Mouse (Mus musculus) limb, embryonic 11.5 days (tissue): ENCODE measurements at regions not wholly inside any gene's neighbourhood (a gene's known extent, or its start where the extent isn't known, plus 50 kb on each side); places are given as distances from the start of the nearest gene placed in this dataset.

Experiments used
- ATAC-seq: fragments of 200-750 bp; cut with Nextera tagmentation; 2 replicates; pipeline ENCODE4 v1.8.0; 2017; ENCODE audit warnings: low read depth; ENCODE audit not compliant: insufficient number of reproducible peaks, low FRiP score, low TSS enrichment
- DNase-seq: peaks from one replicate; pipeline ENCODE4 v3.0.0-alpha.2; 2015; ENCODE audit warnings: low spot score
- H3K27ac ChIP-seq: fragments of 300-500 bp; sonication (generic); replicated peaks from 2 replicates; pipeline ENCODE4 v1.5.1; 2014; ENCODE audit warnings: low read depth, mild to moderate bottlenecking, low read length
- H3K27me3 ChIP-seq: fragments of 300-500 bp; sonication (generic); 2 replicates; pipeline ENCODE4 v1.6.1; 2014; ENCODE audit warnings: mild to moderate bottlenecking, low read length, mixed read lengths; ENCODE audit not compliant: control insufficient read depth, insufficient read depth
- H3K36me3 ChIP-seq: fragments of 300-500 bp; sonication (generic); 2 replicates; pipeline ENCODE4 v1.6.1; 2014; ENCODE audit warnings: mild to moderate bottlenecking, low read length, moderate library complexity, mixed read lengths; ENCODE audit not compliant: control insufficient read depth, insufficient read depth
- H3K4me1 ChIP-seq: fragments of 300-500 bp; sonication (generic); 2 replicates; pipeline ENCODE4 v1.6.1; 2014; ENCODE audit warnings: low read length, mixed read lengths; ENCODE audit not compliant: control insufficient read depth, insufficient read depth
- H3K4me2 ChIP-seq: fragments of 300-500 bp; sonication (generic); 2 replicates; pipeline ENCODE4 v1.6.1; 2014; ENCODE audit warnings: low read depth, mild to moderate bottlenecking, moderate library complexity; ENCODE audit not compliant: severe bottlenecking
- H3K4me3 ChIP-seq: fragments of 300-500 bp; sonication (generic); 2 replicates; pipeline ENCODE4 v1.5.1; 2014; ENCODE audit warnings: low read depth, low read length
- H3K9ac ChIP-seq: fragments of 300-500 bp; sonication (generic); 2 replicates; pipeline ENCODE4 v1.6.1; 2014; ENCODE audit warnings: mild to moderate bottlenecking, low read length
- H3K9me3 ChIP-seq: fragments of 300-500 bp; sonication (generic); 2 replicates; pipeline ENCODE4 v1.6.1; 2016; ENCODE audit warnings: low read length; ENCODE audit not compliant: control insufficient read depth
- WGBS: fragments of 180-500 bp; shearing (Covaris S2); extraction: QIAGEN DNeasy Blood & Tissue Kit; methylation state at CpG from one replicate; pipeline ENCODE4 v1.1.7; 2014; 5-methylcytosine and 5-hydroxymethylcytosine counted together

DNA sequence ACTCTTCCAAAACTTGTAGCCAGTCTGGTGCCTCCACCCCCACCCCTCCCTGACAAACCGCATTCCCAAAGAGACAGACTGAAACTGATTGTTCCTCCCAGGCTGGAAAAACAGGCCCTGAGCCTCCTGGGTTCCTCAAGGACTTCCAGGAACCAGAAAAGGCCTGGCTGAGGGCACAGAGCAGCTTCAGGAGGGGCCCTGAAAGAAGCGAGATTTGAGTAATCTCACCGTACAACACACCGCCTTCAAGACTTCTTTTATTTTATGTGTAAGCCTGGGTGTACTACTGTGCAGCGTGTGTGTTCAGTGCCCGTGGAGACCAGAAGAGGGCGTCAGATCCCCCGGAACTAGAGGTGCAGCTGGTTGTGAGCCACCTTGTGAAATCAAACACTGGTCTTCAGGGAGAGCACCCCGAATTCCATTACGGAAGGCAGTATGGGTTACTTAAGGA lies 96.4 kb upstream of the Errfi1 start:
- Histone ChIP-seq H3K27ac (0 out of 2 replicates have a peak overlapping the region, but pooled peaks have one; percentile 2), H3K4me2 (no peak overlapping the region; the same call in 1 of the 2 replicates), H3K9ac (no peak overlapping the region), H3K4me3 (no peak overlapping the region), H3K4me1 (peaks cover 17% of the 10 kb centered on the region), H3K36me3 (no peaks in the 10 kb centered on the region), H3K9me3 (peaks cover 3% of the 10 kb centered on the region; the same call in 1 of the 2 replicates), H3K27me3 (no peaks in the 10 kb centered on the region)
- 76% methylated on average over 10 of the region's 10 CpGs for WGBS
- peak; percentile 60 for DNase-seq
- no peak for ATAC-seq

DNA sequence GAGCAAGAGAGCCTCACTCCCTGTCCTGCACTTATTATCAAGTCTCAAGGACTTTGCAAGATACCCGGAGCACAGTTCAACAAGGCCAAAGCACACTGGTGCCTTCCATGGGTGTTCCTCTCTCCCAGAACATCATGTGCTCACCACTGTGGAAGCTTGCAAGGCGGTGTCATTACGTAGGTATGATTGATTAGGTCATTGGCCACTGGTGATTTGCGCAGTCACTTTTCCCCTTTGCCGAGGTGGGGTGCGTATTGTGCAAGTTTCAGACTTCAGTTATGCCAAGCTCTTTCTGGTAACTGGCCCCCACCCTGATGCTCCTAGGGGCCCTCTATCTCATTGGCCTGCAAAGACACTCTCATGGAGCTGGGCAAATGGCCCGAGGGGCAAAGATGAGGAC lies 98.3 kb upstream of the Errfi1 start:
- peaks cover 3% of the 10 kb centered on the region; the same call in 1 of the 2 replicates for H3K9me3 ChIP-seq
- DNase-seq (no peak), ATAC-seq (no peak)
- H3K4me2 ChIP-seq = no peak overlapping the region
- no peaks in the 10 kb centered on the region for H3K36me3 ChIP-seq
- no peak overlapping the region for H3K9ac ChIP-seq
- peaks cover 17% of the 10 kb centered on the region for H3K4me1 ChIP-seq
- H3K4me3 ChIP-seq = no peak overlapping the region
- no peak overlapping the region for H3K27ac ChIP-seq
- 95% methylated on average over 7 of the region's 7 CpGs for WGBS
- H3K27me3 ChIP-seq = no peaks in the 10 kb centered on the region

DNA sequence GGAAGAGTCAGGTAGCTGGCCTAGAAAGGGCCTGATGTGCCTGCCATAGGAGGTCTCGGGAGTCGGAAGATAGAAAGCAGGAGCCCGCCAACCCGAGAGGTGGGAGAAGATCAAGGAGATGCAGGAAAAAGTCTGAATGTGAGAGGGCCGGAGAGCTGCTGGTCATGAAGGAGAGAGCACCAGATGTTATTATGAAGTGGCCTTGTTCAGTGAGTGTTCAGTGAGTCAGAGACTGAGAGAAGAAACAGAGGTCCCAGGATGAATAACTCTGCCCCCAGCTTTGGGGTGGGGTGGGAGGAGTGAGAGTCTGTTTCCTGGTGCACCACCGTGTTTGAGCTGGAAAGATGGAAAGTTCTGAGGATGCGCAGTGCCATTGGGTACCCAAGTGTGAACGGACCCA lies 100.2 kb upstream of the Slc45a1 start:
- Histone ChIP-seq H3K9me3 (peaks cover 3% of the 10 kb centered on the region; the same call in 1 of the 2 replicates), H3K4me3 (no peak overlapping the region), H3K27ac (no peak overlapping the region), H3K4me2 (no peak overlapping the region), H3K9ac (no peak overlapping the region), H3K27me3 (no peaks in the 10 kb centered on the region), H3K36me3 (no peaks in the 10 kb centered on the region), H3K4me1 (peaks cover 6% of the 10 kb centered on the region)
- 76% methylated on average over 8 of the region's 8 CpGs for WGBS
- no peak for DNase-seq
- no peak for ATAC-seq

DNA sequence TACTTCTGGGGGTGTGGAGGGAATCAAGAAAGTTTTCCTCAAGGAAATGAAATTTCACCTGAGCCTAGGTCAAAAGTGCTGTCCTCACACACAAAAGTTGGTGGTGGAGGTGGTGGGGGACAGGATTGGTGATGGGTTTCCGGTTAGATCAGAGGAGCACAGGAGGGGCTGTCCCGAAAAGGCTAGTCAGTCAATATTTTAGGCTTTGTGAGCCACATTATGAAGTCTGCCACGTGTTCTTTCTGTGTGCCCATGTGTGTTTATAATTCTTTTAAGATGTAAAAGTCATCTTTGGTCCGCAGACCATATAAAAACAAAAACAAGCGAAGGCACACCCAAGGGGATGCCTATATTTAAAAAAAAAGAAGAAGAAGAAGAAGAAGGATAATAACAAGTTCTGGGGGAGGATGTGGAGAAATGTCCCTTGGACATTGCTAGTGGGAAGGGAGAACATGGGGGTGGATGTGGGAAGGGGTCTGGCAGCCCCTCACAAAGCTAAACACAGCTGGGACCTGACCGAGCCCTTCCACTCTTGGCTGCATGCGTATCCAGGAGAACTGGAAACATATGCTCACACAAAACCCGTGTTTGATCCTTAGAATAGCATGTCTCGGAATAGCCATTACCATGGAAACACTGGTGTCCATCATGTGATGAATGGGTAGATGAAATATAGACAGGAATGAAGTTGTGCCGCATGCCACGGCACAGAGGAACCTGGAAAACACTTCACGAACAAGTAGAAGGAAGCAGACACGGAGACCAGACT lies 98.7 kb upstream of the Slc45a1 start:
- no peak overlapping the region for H3K27ac ChIP-seq
- H3K36me3 ChIP-seq = no peaks in the 10 kb centered on the region
- WGBS = 71% methylated on average over 13 of the region's 13 CpGs
- H3K9me3 ChIP-seq = no peaks in the 10 kb centered on the region
- ATAC-seq (no peak), DNase-seq (no peak)
- no peak overlapping the region for H3K4me3 ChIP-seq
- H3K9ac ChIP-seq = no peak overlapping the region
- H3K27me3 ChIP-seq = no peaks in the 10 kb centered on the region
- H3K4me1 ChIP-seq = peaks cover 12% of the 10 kb centered on the region
- no peak overlapping the region for H3K4me2 ChIP-seq

DNA sequence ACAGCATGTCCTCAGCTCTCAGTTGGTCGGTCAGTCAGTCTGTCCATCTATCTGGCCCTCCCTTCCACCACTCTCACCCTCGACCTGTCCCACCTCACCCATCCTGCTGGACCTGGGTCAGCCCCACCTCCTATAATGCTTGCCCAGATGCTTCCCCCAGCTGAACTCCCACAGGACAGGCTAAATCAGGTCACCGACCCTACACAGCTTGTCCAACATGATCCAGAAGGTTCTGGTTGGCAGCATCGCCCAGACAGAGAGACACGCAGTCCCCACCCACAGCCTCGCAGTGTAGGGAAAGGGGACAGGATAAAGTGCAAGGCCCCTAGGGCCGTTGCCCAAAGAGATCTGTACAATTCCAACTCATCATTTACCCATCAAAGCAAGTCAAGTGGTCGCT lies 97.1 kb upstream of the Slc45a1 start:
- Histone ChIP-seq H3K4me3 (no peak overlapping the region), H3K4me1 (peaks cover 14% of the 10 kb centered on the region), H3K27ac (no peak overlapping the region), H3K36me3 (no peaks in the 10 kb centered on the region), H3K9me3 (no peaks in the 10 kb centered on the region), H3K27me3 (no peaks in the 10 kb centered on the region), H3K4me2 (no peak overlapping the region), H3K9ac (no peak overlapping the region)
- ATAC-seq = no peak
- no peak for DNase-seq
- 84% methylated on average over 8 of the region's 8 CpGs for WGBS

DNA sequence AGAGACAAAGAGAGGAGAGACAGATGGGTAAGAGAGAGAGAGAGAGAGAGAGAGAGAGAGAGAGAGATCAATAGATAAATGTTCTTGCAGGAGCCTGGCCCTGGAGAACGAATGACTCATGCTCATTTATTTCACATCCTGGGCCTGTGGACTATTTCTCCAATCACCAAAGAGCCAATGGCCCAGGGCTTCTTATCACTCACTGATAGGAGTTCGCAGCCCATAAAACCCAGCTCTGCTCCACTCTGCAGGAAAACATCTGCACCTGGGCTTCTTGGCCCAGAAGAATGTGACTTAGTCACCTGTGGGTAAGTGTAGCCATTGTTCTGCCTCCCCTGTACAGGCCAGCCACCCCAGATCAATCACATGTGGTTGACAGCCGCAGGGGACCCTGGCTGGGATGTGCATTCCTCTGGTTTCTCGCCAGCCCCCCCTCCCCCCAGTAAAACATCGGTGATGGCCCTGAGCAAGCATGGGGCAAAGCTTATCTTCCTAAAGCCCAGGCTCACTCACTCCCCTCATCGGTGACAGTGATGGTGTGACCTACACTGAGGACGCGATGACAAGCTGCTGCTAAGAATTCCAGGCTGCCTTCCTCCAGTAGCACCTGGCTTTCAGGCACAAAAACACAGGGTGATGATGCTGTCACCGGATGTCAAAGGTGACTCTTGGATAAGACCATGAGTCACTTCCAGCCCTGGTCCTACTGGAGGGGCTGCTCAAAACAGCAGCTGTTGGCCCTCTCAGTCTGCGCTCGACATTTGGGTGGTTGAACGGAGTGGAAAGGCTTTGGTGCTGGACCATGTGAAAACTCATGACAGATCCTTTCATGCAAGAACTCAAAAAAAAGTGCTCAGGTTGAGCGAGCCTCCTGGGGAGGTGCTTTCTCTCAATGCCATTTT lies 96.4 kb upstream of the Slc45a1 start:
- peak; percentile 38 for DNase-seq

DNA sequence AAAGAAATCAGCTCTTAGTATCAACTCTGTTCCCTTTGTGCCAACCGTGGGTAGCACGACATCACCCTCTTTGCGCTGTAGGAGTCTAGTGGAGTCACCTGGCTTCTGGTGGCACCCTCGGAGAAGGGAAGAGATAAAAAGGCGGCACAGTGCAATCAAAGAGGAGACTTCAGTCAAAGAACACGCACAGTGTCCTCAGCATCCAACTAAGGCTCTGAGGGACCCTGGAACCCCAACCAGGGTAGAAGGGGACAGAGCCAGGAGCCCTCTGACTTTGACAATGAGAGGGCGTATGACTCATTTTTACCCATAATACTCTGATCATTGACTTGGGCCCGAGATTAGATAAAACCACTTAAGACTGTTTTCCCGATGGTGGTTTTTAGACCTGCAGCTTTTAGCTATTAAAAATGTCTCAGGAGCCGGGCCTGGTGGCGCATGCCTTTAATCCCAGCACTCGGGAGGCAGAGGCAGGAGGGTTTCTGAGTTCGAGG lies 94.5 kb upstream of the Slc45a1 start:
- DNase-seq = no peak

More for the DNA sequence above, 96.4 kb upstream of the Slc45a1 start:
- Histone ChIP-seq H3K4me3 (no peak overlapping the region), H3K4me1 (peaks cover 14% of the 10 kb centered on the region), H3K27ac (0 out of 2 replicates have a peak overlapping the region, but pooled peaks have one; percentile 21), H3K4me2 (no peak overlapping the region), H3K9me3 (no peaks in the 10 kb centered on the region), H3K36me3 (no peaks in the 10 kb centered on the region), H3K9ac (peak overlapping the region; percentile 2; the same call in 1 of the 2 replicates), H3K27me3 (no peaks in the 10 kb centered on the region)
- peak; percentile 35; the same call in 1 of the 2 replicates for ATAC-seq
- WGBS = 43% methylated on average over 13 of the region's 13 CpGs

More for the DNA sequence above, 94.5 kb upstream of the Slc45a1 start:
- 85% methylated on average over 13 of the region's 13 CpGs for WGBS
- H3K9me3 ChIP-seq = no peaks in the 10 kb centered on the region
- H3K27ac ChIP-seq = 0 out of 2 replicates have a peak overlapping the region, but pooled peaks have one; percentile 14
- no peak overlapping the region for H3K4me3 ChIP-seq
- no peak for ATAC-seq
- no peaks in the 10 kb centered on the region for H3K27me3 ChIP-seq
- no peak overlapping the region for H3K4me2 ChIP-seq
- no peaks in the 10 kb centered on the region for H3K36me3 ChIP-seq
- H3K9ac ChIP-seq = no peak overlapping the region
- H3K4me1 ChIP-seq = peaks cover 14% of the 10 kb centered on the region
